Mouse (Mus musculus): ENCODE results near the gene Foxk1. TPM values are rescaled to one million over a fixed set of nuclear protein-coding genes. Genes with fewer than 3 reads are reported as not detected.

Gene Foxk1
- total RNA-seq, 2 experiments from 2014 or later, result 16.8 to 19.0 TPM

GRCm38 (mm10) chr5:142463461-142464454 is 62.5 kb downstream of the Foxk1 start, which contains the start of gene Ap5z1:
TSS of gene Ap5z1 (plus strand) at chr5:142463944.
- peak; percentile 94 to 95 for DNase-seq
- intact Hi-C loops (cut with DNase I), result no loop called here

- intact Hi-C loops (cut with DNase I), result no loop called here
- DNase-seq, result no peak
Observed at GRCm38 (mm10) chr5:142468375-142468774, 67.1 kb downstream of the Foxk1 start.

- intact Hi-C loops (cut with DNase I), result no loop called here
- peak; percentile 66 to 72 for DNase-seq
Observed at GRCm38 (mm10) chr5:142469796-142470195, 68.5 kb downstream of the Foxk1 start.

- DNase-seq, result no peak
- intact Hi-C loops (cut with DNase I), result no loop called here
Observed at GRCm38 (mm10) chr5:142473696-142474095, 72.4 kb downstream of the Foxk1 start.

- DNase-seq, result no peak
- intact Hi-C loops (cut with DNase I), result no loop called here
Observed at GRCm38 (mm10) chr5:142475669-142476068, 74.4 kb downstream of the Foxk1 start.

GRCm38 (mm10) chr5:142477346-142477745 is 76.0 kb downstream of the Foxk1 start:
- intact Hi-C loops (cut with DNase I), result no loop called here

GRCm38 (mm10) chr5:142477866-142478615 is 76.7 kb downstream of the Foxk1 start:
- intact Hi-C loops (cut with DNase I), result loop anchor here (2.0 kb wide), 2 partner anchors 73 to 241 kb away; partner anchors contain the start of gene Radil
- DNase-seq, result no peak

More at GRCm38 (mm10) chr5:142477346-142477745, 76.0 kb downstream of the Foxk1 start:
- peak; percentile 32 to 42 for DNase-seq

- intact Hi-C loops (cut with DNase I), result loop anchor here (2.0 kb wide), 2 partner anchors 72 to 240 kb away; partner anchors contain the start of gene Radil
- peak; percentile 83 to 92 for DNase-seq
Observed at GRCm38 (mm10) chr5:142478829-142479435, 77.6 kb downstream of the Foxk1 start.

GRCm38 (mm10) chr5:142482512-142482911 is 81.2 kb downstream of the Foxk1 start:
- DNase-seq, result no peak
- intact Hi-C loops (cut with DNase I), result loop anchor here (5.0 kb wide), 1 partner anchor 140 kb away; no protein-coding TSS in a partner anchor

- intact Hi-C loops (cut with DNase I), result loop anchor here (5.0 kb wide), 1 partner anchor 139 kb away; no protein-coding TSS in a partner anchor
Observed at GRCm38 (mm10) chr5:142483581-142483980, 82.3 kb downstream of the Foxk1 start.

GRCm38 (mm10) chr5:142486654-142487053 is 85.4 kb downstream of the Foxk1 start:
- intact Hi-C loops (cut with DNase I), result no loop called here
- no peak for DNase-seq

More at GRCm38 (mm10) chr5:142483581-142483980, 82.3 kb downstream of the Foxk1 start:
- DNase-seq, result no peak

- no peak for DNase-seq
Observed at GRCm38 (mm10) chr5:142489955-142490707, 88.8 kb downstream of the Foxk1 start.

GRCm38 (mm10) chr5:142493307-142493706 is 92.0 kb downstream of the Foxk1 start:
- intact Hi-C loops (cut with DNase I), result no loop called here
- DNase-seq, result no peak

More at GRCm38 (mm10) chr5:142489955-142490707, 88.8 kb downstream of the Foxk1 start:
- intact Hi-C loops (cut with DNase I), result no loop called here

- no peak for DNase-seq
- intact Hi-C loops (cut with DNase I), result no loop called here
Observed at GRCm38 (mm10) chr5:142495321-142496096, 94.2 kb downstream of the Foxk1 start.

- intact Hi-C loops (cut with DNase I), result no loop called here
- DNase-seq, result peak; percentile 43 to 66
Observed at GRCm38 (mm10) chr5:142498964-142499363, 97.7 kb downstream of the Foxk1 start.

- intact Hi-C loops (cut with DNase I), result no loop called here
- DNase-seq, result no peak
Observed at GRCm38 (mm10) chr5:142500918-142501317, 99.6 kb downstream of the Foxk1 start.

- DNase-seq, result peak; percentile 88 to 89
- intact Hi-C loops (cut with DNase I), result loop anchor here (1.0 to 2.0 kb wide), 3 partner anchors 49 to 216 kb away; partner anchors contain the start of gene Radil
Observed at GRCm38 (mm10) chr5:142502414-142502813, 101.1 kb downstream of the Foxk1 start.

GRCm38 (mm10) chr5:142504175-142504574 is 102.9 kb downstream of the Foxk1 start:
- DNase-seq, result no peak
- intact Hi-C loops (cut with DNase I), result no loop called here
